Mouse (Mus musculus): ENCODE data around the gene Slit2. TPM values are rescaled to one million over a fixed set of nuclear protein-coding genes. Genes with fewer than 3 reads are reported as not detected.

Gene Slit2
- polyA plus RNA-seq, 1 experiment = 11.9 TPM

GRCm38 (mm10) chr5:47985198-47985631 is 2.3 kb downstream of the Slit2 start:
- Histone ChIP-seq H3K4me3 (ENCODE audit: insufficient read depth, low read length) (peak overlapping the region; percentile 69), H3K4me1 (ENCODE audit: control insufficient read depth, insufficient read depth, low read length) (no peaks in the 10 kb centered on the region), H3K27ac (ENCODE audit: insufficient read depth, low read length) (no peak overlapping the region)
- no peak for TF ChIP-seq CTCF (IDR thresholded peaks at IDR 0.05; ENCODE audit: extremely low read depth, insufficient read depth, low read length)
- no peak for TF ChIP-seq POLR2A (IDR thresholded peaks at IDR 0.05; ENCODE audit: extremely low read depth, insufficient read depth, low read length)

- Histone ChIP-seq H3K4me3 (ENCODE audit: insufficient read depth, low read length) (peak overlapping the region; percentile 69), H3K4me1 (ENCODE audit: control insufficient read depth, insufficient read depth, low read length) (no peaks in the 10 kb centered on the region), H3K27ac (ENCODE audit: insufficient read depth, low read length) (no peak overlapping the region)
- TF ChIP-seq POLR2A (IDR thresholded peaks at IDR 0.05; ENCODE audit: extremely low read depth, insufficient read depth, low read length) (no peak), CTCF (IDR thresholded peaks at IDR 0.05; ENCODE audit: extremely low read depth, insufficient read depth, low read length) (no peak)
These were observed 3.1 kb downstream of the Slit2 start for GRCm38 (mm10) chr5:47985901-47986670.

- Histone ChIP-seq H3K4me3 (ENCODE audit: insufficient read depth, low read length) (no peak overlapping the region), H3K4me1 (ENCODE audit: control insufficient read depth, insufficient read depth, low read length) (no peaks in the 10 kb centered on the region), H3K27ac (ENCODE audit: insufficient read depth, low read length) (no peak overlapping the region)
- TF ChIP-seq CTCF (IDR thresholded peaks at IDR 0.05; ENCODE audit: extremely low read depth, insufficient read depth, low read length) = no peak
- TF ChIP-seq POLR2A (IDR thresholded peaks at IDR 0.05; ENCODE audit: extremely low read depth, insufficient read depth, low read length) = no peak
These were observed 8.0 kb downstream of the Slit2 start for GRCm38 (mm10) chr5:47990926-47991325.

- no peak overlapping the region for H3K27ac ChIP-seq (ENCODE audit: insufficient read depth, low read length)
- no peak for TF ChIP-seq CTCF (IDR thresholded peaks at IDR 0.05; ENCODE audit: extremely low read depth, insufficient read depth, low read length)
- TF ChIP-seq POLR2A (IDR thresholded peaks at IDR 0.05; ENCODE audit: extremely low read depth, insufficient read depth, low read length) = no peak
- H3K4me1 ChIP-seq (ENCODE audit: control insufficient read depth, insufficient read depth, low read length) = no peaks in the 10 kb centered on the region
- no peak overlapping the region for H3K4me3 ChIP-seq (ENCODE audit: insufficient read depth, low read length)
These were observed 20.9 kb downstream of the Slit2 start for GRCm38 (mm10) chr5:48003708-48004415.

- Histone ChIP-seq H3K4me3 (ENCODE audit: insufficient read depth, low read length) (no peak overlapping the region), H3K27ac (ENCODE audit: insufficient read depth, low read length) (no peak overlapping the region), H3K4me1 (ENCODE audit: control insufficient read depth, insufficient read depth, low read length) (no peaks in the 10 kb centered on the region)
- no peak for TF ChIP-seq CTCF (IDR thresholded peaks at IDR 0.05; ENCODE audit: extremely low read depth, insufficient read depth, low read length)
- TF ChIP-seq POLR2A (IDR thresholded peaks at IDR 0.05; ENCODE audit: extremely low read depth, insufficient read depth, low read length) = no peak
These were observed 22.6 kb downstream of the Slit2 start for GRCm38 (mm10) chr5:48005533-48005932.

GRCm38 (mm10) chr5:48006059-48006458 is 23.1 kb downstream of the Slit2 start:
- Histone ChIP-seq H3K27ac (ENCODE audit: insufficient read depth, low read length) (no peak overlapping the region), H3K4me1 (ENCODE audit: control insufficient read depth, insufficient read depth, low read length) (no peaks in the 10 kb centered on the region), H3K4me3 (ENCODE audit: insufficient read depth, low read length) (no peak overlapping the region)
- TF ChIP-seq POLR2A (IDR thresholded peaks at IDR 0.05; ENCODE audit: extremely low read depth, insufficient read depth, low read length) (no peak), CTCF (IDR thresholded peaks at IDR 0.05; ENCODE audit: extremely low read depth, insufficient read depth, low read length) (no peak)

GRCm38 (mm10) chr5:48023441-48023840 is 40.5 kb downstream of the Slit2 start:
- Histone ChIP-seq H3K27ac (ENCODE audit: insufficient read depth, low read length) (no peak overlapping the region), H3K4me1 (ENCODE audit: control insufficient read depth, insufficient read depth, low read length) (no peaks in the 10 kb centered on the region), H3K4me3 (ENCODE audit: insufficient read depth, low read length) (no peak overlapping the region)
- TF ChIP-seq POLR2A (IDR thresholded peaks at IDR 0.05; ENCODE audit: extremely low read depth, insufficient read depth, low read length) (no peak), CTCF (IDR thresholded peaks at IDR 0.05; ENCODE audit: extremely low read depth, insufficient read depth, low read length) (no peak)

GRCm38 (mm10) chr5:48034875-48035274 is 51.9 kb downstream of the Slit2 start:
- no peak overlapping the region for H3K4me3 ChIP-seq (ENCODE audit: insufficient read depth, low read length)
- no peaks in the 10 kb centered on the region for H3K4me1 ChIP-seq (ENCODE audit: control insufficient read depth, insufficient read depth, low read length)
- no peak overlapping the region for H3K27ac ChIP-seq (ENCODE audit: insufficient read depth, low read length)
- TF ChIP-seq CTCF (IDR thresholded peaks at IDR 0.05; ENCODE audit: extremely low read depth, insufficient read depth, low read length) (no peak), POLR2A (IDR thresholded peaks at IDR 0.05; ENCODE audit: extremely low read depth, insufficient read depth, low read length) (no peak)

GRCm38 (mm10) chr5:48038033-48038432 is 55.1 kb downstream of the Slit2 start:
- TF ChIP-seq CTCF (IDR thresholded peaks at IDR 0.05; ENCODE audit: extremely low read depth, insufficient read depth, low read length) (peak; percentile 40), POLR2A (IDR thresholded peaks at IDR 0.05; ENCODE audit: extremely low read depth, insufficient read depth, low read length) (no peak)
- H3K27ac ChIP-seq (ENCODE audit: insufficient read depth, low read length) = no peak overlapping the region
- H3K4me1 ChIP-seq (ENCODE audit: control insufficient read depth, insufficient read depth, low read length) = no peaks in the 10 kb centered on the region

More at GRCm38 (mm10) chr5:48038033-48038432, 55.1 kb downstream of the Slit2 start:
- H3K4me3 ChIP-seq (ENCODE audit: insufficient read depth, low read length) = no peak overlapping the region
